Mouse (Mus musculus) ES-E14 (cell line): Measurements from ENCODE around the gene Disc1.

Source experiments
- CHD2 ChIP-seq: IDR thresholded peaks from 2 replicates; pipeline ENCODE4 v1.6.1; 2014; ENCODE audit warnings: mild to moderate bottlenecking, low read depth, low read length, inconsistent platforms
- ZC3H11A ChIP-seq: IDR thresholded peaks from 2 replicates; pipeline ENCODE4 v1.6.1; 2012; ENCODE audit warnings: low read depth, mild to moderate bottlenecking, inconsistent platforms, low read length, borderline replicate concordance

DNA sequence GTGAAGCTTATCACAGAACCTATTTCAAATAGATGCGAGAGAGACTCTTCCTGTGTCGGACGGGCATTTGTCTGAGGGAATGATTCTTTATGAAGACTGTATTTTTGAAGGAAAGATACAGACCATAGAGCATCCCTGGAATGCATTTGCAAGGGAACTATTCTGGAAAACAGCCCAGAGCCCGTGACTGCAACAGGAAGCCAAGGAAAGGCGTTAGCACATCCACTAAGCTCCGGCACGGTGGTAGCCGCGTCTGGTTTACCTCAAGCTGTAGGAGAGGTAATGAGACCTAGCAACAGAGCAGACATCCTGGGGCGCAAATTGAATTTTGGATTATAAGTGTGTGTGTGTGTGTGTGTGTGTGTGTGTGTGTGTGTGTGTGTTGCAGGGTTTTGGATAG, 188.4 kb downstream of the Disc1 start:
- TF ChIP-seq CHD2 (no peak), ZC3H11A (no peak)
